Mouse (Mus musculus): ENCODE results near the gene Rmi1. TPM values are rescaled to one million over a fixed set of nuclear protein-coding genes. Genes with fewer than 3 reads are reported as not detected.

Gene Rmi1
- total and polyA plus RNA-seq, 3 experiments = 15.5 to 21.4 TPM; not detected in 1

GRCm38 (mm10) chr13:58359304-58359653 lies 42.8 kb upstream of the Rmi1 start:
- H3K79me2 ChIP-seq (ENCODE audit: control insufficient read depth, insufficient read depth, low read length, poor library complexity) = no peaks in the 10 kb centered on the region
- peak overlapping the region; percentile 67 to 88 for H3K4me3 ChIP-seq (ENCODE audit: control insufficient read depth in 1 of 2, insufficient read depth in 1 of 2, low read depth in 2 of 2, low read length in 2 of 2)
- no peak for DNase-seq (ENCODE audit: low read depth, low spot score)
- H3K9me3 ChIP-seq (replicated peaks; ENCODE audit: insufficient read depth, low read length) = no peaks in the 10 kb centered on the region
- TF ChIP-seq ELF1 (IDR thresholded peaks at IDR 0.05; ENCODE audit: low read depth, low read length) (no peak), NELFE (IDR thresholded peaks at IDR 0.05; ENCODE audit: low read depth, low read length) (0 out of 2 replicates have a peak, but pooled peaks have one; percentile 23), ZC3H11A (IDR thresholded peaks at IDR 0.05; ENCODE audit: low read depth, low read length) (no peak), HCFC1 (IDR thresholded peaks at IDR 0.05; ENCODE audit: low read depth, low read length) (0 out of 2 replicates have a peak, but pooled peaks have one; percentile 2), MXI1 (IDR thresholded peaks at IDR 0.05; ENCODE audit: low read depth, low read length) (0 out of 2 replicates have a peak, but pooled peaks have one; percentile 5), SMC3 (IDR thresholded peaks at IDR 0.05; ENCODE audit: low read depth, low read length) (no peak), POLR2A (IDR thresholded peaks at IDR 0.05; ENCODE audit: control insufficient read depth in 1 of 2, insufficient read depth in 1 of 2, low read depth in 1 of 2, low read length in 2 of 2, poor library complexity in 1 of 2) (peak in 1 of 2 experiments; percentile 47; a peak in 1 of 4 replicates), JUND (IDR thresholded peaks at IDR 0.05; ENCODE audit: low read depth, low read length) (no peak), NRF1 (IDR thresholded peaks at IDR 0.05; ENCODE audit: insufficient read depth, low read depth, low read length, poor library complexity, severe bottlenecking) (no peak), RCOR1 (IDR thresholded peaks at IDR 0.05; ENCODE audit: low read depth, low read length) (no peak), MYC (IDR thresholded peaks at IDR 0.05; ENCODE audit: low read depth, low read length) (no peak), MAX (IDR thresholded peaks at IDR 0.05; ENCODE audit: low read length) (no peak), SIN3A (IDR thresholded peaks at IDR 0.05; ENCODE audit: low read length) (peak; percentile 65)
- H3K27me3 ChIP-seq (ENCODE audit: control insufficient read depth in 1 of 2, insufficient read depth in 2 of 2, low read length in 2 of 2) = peaks cover 0 to 4% of the 10 kb centered on the region in 2 experiments; a peak in 1 of 4 replicates
- H3K4me1 ChIP-seq (ENCODE audit: control insufficient read depth in 1 of 2, insufficient read depth in 2 of 2, low read length in 2 of 2) = peaks cover 2 to 6% of the 10 kb centered on the region in 2 experiments; a peak in 2 of 4 replicates
- H3K27ac ChIP-seq (ENCODE audit: control insufficient read depth, low read depth, low read length) = peak overlapping the region; percentile 25
- peak overlapping the region; percentile 69 for H3K9ac ChIP-seq (ENCODE audit: control insufficient read depth, low read depth, low read length, poor library complexity, severe bottlenecking)
- H3K36me3 ChIP-seq (ENCODE audit: control insufficient read depth in 1 of 2, insufficient read depth in 2 of 2, low read length in 2 of 2) = no peaks in the 10 kb centered on the region

GRCm38 (mm10) chr13:58364353-58365175 lies 37.5 kb upstream of the Rmi1 start:
- Histone ChIP-seq H3K9ac (ENCODE audit: control insufficient read depth, low read depth, low read length, poor library complexity, severe bottlenecking) (no peak overlapping the region), H3K9me3 (replicated peaks; ENCODE audit: insufficient read depth, low read length) (no peaks in the 10 kb centered on the region), H3K27ac (ENCODE audit: control insufficient read depth, low read depth, low read length) (no peak overlapping the region), H3K4me3 (ENCODE audit: control insufficient read depth in 1 of 2, insufficient read depth in 1 of 2, low read depth in 2 of 2, low read length in 2 of 2) (0 out of 4 replicates have a peak overlapping the region, but pooled peaks of 1 of the 2 experiments have one; percentile 3), H3K36me3 (ENCODE audit: control insufficient read depth in 1 of 2, insufficient read depth in 2 of 2, low read length in 2 of 2) (no peaks in the 10 kb centered on the region), H3K27me3 (ENCODE audit: control insufficient read depth in 1 of 2, insufficient read depth in 2 of 2, low read length in 2 of 2) (no peaks in the 10 kb centered on the region), H3K4me1 (ENCODE audit: control insufficient read depth in 1 of 2, insufficient read depth in 2 of 2, low read length in 2 of 2) (peaks cover 10 to 13% of the 10 kb centered on the region in 2 experiments; a peak in 3 of 4 replicates), H3K79me2 (ENCODE audit: control insufficient read depth, insufficient read depth, low read length, poor library complexity) (no peaks in the 10 kb centered on the region)
- TF ChIP-seq MAFK (IDR thresholded peaks at IDR 0.05; ENCODE audit: borderline replicate concordance, low read depth, low read length) (no peak), UBTF (IDR thresholded peaks at IDR 0.05; ENCODE audit: borderline replicate concordance, insufficient read depth, low read depth, low read length) (no peak), POLR2AphosphoS5 (IDR thresholded peaks at IDR 0.05; ENCODE audit: borderline replicate concordance, low read depth, low read length) (no peak), USF2 (IDR thresholded peaks at IDR 0.05; ENCODE audit: borderline replicate concordance in 1 of 2, insufficient read depth in 1 of 2, low read depth in 1 of 2, low read length in 2 of 2) (no peak), MYB (IDR thresholded peaks at IDR 0.05; ENCODE audit: low read depth, low read length) (0 out of 2 replicates have a peak, but pooled peaks have one; percentile 12), MEF2A (IDR thresholded peaks at IDR 0.05; ENCODE audit: extremely low read depth, insufficient replicate concordance, low read depth, low read length, poor library complexity, severe bottlenecking) (no peak), TCF12 (IDR thresholded peaks at IDR 0.05; ENCODE audit: low read depth, low read length) (peak; percentile 57; the same call in 1 of the 2 replicates), TBP (IDR thresholded peaks at IDR 0.05; ENCODE audit: low read depth, low read length) (no peak), MAZ (IDR thresholded peaks at IDR 0.05; ENCODE audit: low read depth, low read length) (no peak), SIN3A (IDR thresholded peaks at IDR 0.05; ENCODE audit: low read length) (peak; percentile 45), GATA1 (IDR thresholded peaks at IDR 0.05; ENCODE audit: low read depth, low read length) (peak; percentile 57), ETS1 (IDR thresholded peaks at IDR 0.05; ENCODE audit: low read depth, low read length) (peak; percentile 46; the same call in 1 of the 2 replicates), POLR2A (IDR thresholded peaks at IDR 0.05; ENCODE audit: control insufficient read depth in 1 of 2, insufficient read depth in 1 of 2, low read depth in 1 of 2, low read length in 2 of 2, poor library complexity in 1 of 2) (no peak), TAL1 (IDR thresholded peaks at IDR 0.05; ENCODE audit: low read length) (0 out of 2 replicates have a peak, but pooled peaks have one; percentile 8), BHLHE40 (IDR thresholded peaks at IDR 0.05; ENCODE audit: borderline replicate concordance, low read depth, low read length) (no peak), EP300 (IDR thresholded peaks at IDR 0.05; ENCODE audit: low read depth in 1 of 2, low read length in 2 of 2) (peak; percentile 55 to 67)
- DNase-seq (ENCODE audit: low read depth, low spot score) = peak; percentile 41

All from MEL (cell line).